Mouse (Mus musculus): Measurements from ENCODE around the gene Gm45062. TPM values are rescaled to one million over a fixed set of nuclear protein-coding genes. Genes with fewer than 3 reads are reported as not detected.

Gm45062 gene
- total and polyA plus RNA-seq, 2 experiments from 2014 or later: 2.5 to 8.1 TPM

DNA sequence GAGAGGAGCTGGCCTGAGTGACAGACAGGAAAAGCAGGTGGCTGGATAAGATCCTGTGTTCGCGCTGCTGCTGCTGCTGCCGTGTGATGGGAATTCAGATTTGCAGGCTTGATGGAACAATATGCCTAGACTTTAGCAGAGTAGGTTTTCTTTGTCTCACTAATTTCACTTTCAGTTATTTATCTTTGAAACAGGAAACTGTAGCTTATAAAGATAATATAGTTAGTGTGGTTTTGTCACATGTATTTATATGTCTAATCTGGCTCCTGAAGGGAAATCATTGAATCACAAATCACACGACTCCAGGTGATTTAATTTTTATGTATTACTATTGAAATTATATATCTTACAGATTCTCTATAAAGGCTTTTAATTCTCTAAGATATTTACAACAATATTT lies 24.0 kb downstream of the Gm45062 start:
- no peaks in the 10 kb centered on the region for H3K9me3 ChIP-seq (ENCODE audit: low read length)
- no peak overlapping the region for H3K4me2 ChIP-seq (ENCODE audit: low read depth, low read length, poor library complexity, severe bottlenecking)
- H3K27ac ChIP-seq (ENCODE audit: low read depth, low read length): no peak overlapping the region
- no peaks in the 10 kb centered on the region for H3K27me3 ChIP-seq (ENCODE audit: insufficient read depth, low read length)
- H3K9ac ChIP-seq (replicated peaks; ENCODE audit: low read length, poor library complexity, severe bottlenecking): no peak overlapping the region
- WGBS: 68% methylated on average over 4 of the region's 4 CpGs
- ATAC-seq (ENCODE audit: low FRiP score) (no peak), DNase-seq (ENCODE audit: low spot score) (no peak)
- H3K4me1 ChIP-seq (ENCODE audit: insufficient read depth, low read length): no peaks in the 10 kb centered on the region
- no peak overlapping the region for H3K4me3 ChIP-seq (ENCODE audit: low read depth, low read length)
- TF ChIP-seq CTCF (IDR thresholded peaks at IDR 0.05): no peak
- no peaks in the 10 kb centered on the region for H3K36me3 ChIP-seq (ENCODE audit: insufficient read depth, low read length)

DNA sequence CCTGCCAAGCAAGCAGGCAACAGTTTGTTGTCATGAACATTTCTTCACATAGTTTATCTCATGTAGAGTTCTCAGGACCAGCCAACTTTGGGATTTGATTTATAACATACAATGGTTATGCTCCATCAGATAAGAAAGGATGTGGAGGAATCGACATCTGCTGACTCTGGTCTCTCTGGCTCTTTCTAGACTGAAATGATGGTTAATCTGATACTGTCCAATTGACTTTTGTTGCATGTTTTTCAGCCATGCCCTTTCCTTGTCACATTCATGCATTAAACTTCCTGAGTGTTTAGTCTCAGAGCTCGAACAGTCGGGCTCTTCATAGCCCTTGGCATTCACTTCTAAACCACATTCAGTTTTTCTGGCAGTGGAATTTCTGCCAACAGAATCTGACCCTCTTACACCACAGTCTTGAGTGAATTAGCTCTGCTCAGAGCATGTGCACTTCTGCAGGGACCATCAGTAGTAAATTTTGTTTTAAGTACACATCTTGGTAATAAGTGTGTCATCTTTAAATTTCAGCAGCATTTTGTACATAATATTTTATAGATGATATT lies 26.2 kb downstream of the Gm45062 start:
- Histone ChIP-seq H3K4me1 (ENCODE audit: insufficient read depth, low read length) (no peaks in the 10 kb centered on the region), H3K27me3 (ENCODE audit: insufficient read depth, low read length) (no peaks in the 10 kb centered on the region), H3K9ac (replicated peaks; ENCODE audit: low read length, poor library complexity, severe bottlenecking) (no peak overlapping the region), H3K36me3 (ENCODE audit: insufficient read depth, low read length) (no peaks in the 10 kb centered on the region), H3K27ac (ENCODE audit: low read depth, low read length) (no peak overlapping the region), H3K4me3 (ENCODE audit: low read depth, low read length) (no peak overlapping the region), H3K4me2 (ENCODE audit: low read depth, low read length, poor library complexity, severe bottlenecking) (no peak overlapping the region), H3K9me3 (ENCODE audit: low read length) (no peaks in the 10 kb centered on the region)
- ATAC-seq (ENCODE audit: low FRiP score): no peak
- DNase-seq (ENCODE audit: low spot score): peak; percentile 16
- WGBS: 72% methylated on average over 3 of the region's 3 CpGs
- TF ChIP-seq CTCF (IDR thresholded peaks at IDR 0.05): no peak

DNA sequence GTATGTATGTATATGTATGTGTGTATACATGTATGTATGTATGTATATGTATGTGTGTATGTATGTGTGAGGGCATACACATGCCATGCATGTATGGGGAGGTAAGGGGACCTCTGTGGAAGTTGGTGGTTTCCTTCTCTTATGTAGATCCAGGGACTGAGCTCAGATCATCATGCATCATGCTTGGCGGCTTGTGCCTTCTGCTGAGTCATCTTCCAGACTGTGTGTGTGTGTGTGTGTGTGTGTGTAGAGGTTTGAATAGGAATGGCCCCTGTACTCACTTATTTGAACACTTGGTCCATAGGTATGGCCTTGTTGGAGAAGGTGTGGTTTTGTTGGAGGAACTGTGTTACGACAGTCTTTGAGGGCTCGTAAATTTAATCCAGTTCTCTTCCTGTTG lies 26.9 kb downstream of the Gm45062 start:
- Histone ChIP-seq H3K4me3 (ENCODE audit: low read depth, low read length) (no peak overlapping the region), H3K27me3 (ENCODE audit: insufficient read depth, low read length) (no peaks in the 10 kb centered on the region)

DNA sequence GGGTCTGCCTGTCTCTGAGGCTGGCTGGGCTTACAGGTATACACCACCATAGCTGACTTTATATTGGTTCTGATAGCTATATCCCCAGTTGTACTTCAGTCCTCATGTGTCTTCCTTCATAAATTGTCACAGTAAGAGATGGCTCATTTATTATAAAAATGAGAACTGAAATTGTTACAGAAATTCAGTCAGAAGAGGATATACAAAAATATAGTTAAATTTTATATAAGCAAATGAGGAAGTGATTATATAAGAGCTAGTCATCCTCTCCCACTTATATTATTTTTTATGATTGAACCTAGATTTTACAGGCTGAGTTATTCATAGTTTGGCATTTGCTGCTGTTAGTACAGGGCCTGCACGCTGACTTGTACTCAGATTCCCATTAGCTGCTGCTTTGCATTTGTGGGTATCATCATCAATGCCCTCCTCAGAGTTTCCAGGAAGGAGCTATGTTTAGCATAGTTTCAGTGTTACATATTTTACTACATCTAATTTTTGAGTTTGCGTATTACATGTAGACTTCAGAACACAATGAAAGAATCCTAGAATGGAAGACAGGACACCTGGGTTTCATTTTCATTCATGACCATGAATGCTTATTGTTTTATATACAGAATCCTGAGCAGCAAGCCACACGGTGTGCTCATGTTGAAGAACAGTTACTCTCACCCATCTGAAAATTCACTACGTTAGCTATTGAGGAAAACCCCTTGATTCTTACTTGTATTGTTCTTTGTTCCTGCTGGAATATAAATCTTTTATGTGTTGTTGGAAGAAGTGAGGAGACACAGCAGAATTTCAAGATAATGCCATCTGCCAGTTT lies 29.7 kb downstream of the Gm45062 start:
- Histone ChIP-seq H3K27me3 (ENCODE audit: insufficient read depth, low read length) (no peaks in the 10 kb centered on the region), H3K4me3 (ENCODE audit: low read depth, low read length) (no peak overlapping the region), H3K9me3 (ENCODE audit: low read length) (no peaks in the 10 kb centered on the region), H3K27ac (ENCODE audit: low read depth, low read length) (no peak overlapping the region), H3K9ac (replicated peaks; ENCODE audit: low read length, poor library complexity, severe bottlenecking) (no peak overlapping the region), H3K4me2 (ENCODE audit: low read depth, low read length, poor library complexity, severe bottlenecking) (no peak overlapping the region), H3K4me1 (ENCODE audit: insufficient read depth, low read length) (no peaks in the 10 kb centered on the region), H3K36me3 (ENCODE audit: insufficient read depth, low read length) (no peaks in the 10 kb centered on the region)
- 71% methylated on average over 4 of the region's 4 CpGs for WGBS
- ATAC-seq (ENCODE audit: low FRiP score) (no peak), DNase-seq (ENCODE audit: low spot score) (no peak)
- no peak for TF ChIP-seq CTCF (IDR thresholded peaks at IDR 0.05)

More for the DNA sequence above, 26.9 kb downstream of the Gm45062 start:
- no peak for DNase-seq (ENCODE audit: low spot score)
- TF ChIP-seq CTCF (IDR thresholded peaks at IDR 0.05): no peak
- no peak for ATAC-seq (ENCODE audit: low FRiP score)
- 96% methylated on average over 3 of the region's 3 CpGs for WGBS
- Histone ChIP-seq H3K4me2 (ENCODE audit: low read depth, low read length, poor library complexity, severe bottlenecking) (no peak overlapping the region), H3K36me3 (ENCODE audit: insufficient read depth, low read length) (no peaks in the 10 kb centered on the region), H3K9ac (replicated peaks; ENCODE audit: low read length, poor library complexity, severe bottlenecking) (no peak overlapping the region), H3K9me3 (ENCODE audit: low read length) (no peaks in the 10 kb centered on the region), H3K4me1 (ENCODE audit: insufficient read depth, low read length) (no peaks in the 10 kb centered on the region), H3K27ac (ENCODE audit: low read depth, low read length) (no peak overlapping the region)

DNA sequence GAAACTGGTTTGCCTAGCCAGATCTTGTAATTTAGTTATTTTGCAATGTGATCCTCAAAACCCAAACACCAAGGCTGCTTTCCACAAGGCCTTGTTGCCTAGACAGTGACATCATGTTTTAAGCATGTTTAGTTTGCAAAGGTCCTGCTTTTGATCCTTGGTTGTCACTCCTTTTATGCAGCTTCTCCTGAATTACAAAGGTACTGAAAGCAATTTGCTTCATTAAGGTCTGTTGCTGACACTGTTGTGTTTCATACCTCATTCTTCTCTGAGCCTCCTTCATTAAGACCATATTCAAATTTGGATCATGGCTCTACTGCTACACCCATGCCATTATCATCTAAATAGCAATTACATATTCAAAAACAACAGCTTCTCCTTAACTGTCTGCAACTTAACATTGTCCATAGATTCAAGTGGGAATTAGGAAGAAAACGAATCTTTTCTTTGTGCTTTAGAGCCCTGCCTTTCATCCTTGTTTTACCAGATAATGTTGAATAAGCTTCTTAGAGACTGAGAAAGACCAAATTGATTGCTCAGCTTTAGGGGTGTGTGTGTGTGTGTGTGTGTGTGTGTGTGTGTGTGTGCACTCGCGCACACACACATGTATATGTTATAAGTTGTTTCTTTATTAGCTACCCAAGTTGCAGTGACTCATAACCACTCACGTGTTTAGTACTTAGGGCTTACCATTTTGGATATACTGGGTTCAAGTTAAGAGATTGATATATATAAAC lies 35.0 kb downstream of the Gm45062 start:
- no peak for TF ChIP-seq CTCF (IDR thresholded peaks at IDR 0.05)
- H3K27ac ChIP-seq (ENCODE audit: low read depth, low read length): no peak overlapping the region
- H3K36me3 ChIP-seq (ENCODE audit: insufficient read depth, low read length): no peaks in the 10 kb centered on the region
- H3K9me3 ChIP-seq (ENCODE audit: low read length): no peaks in the 10 kb centered on the region
- DNase-seq (ENCODE audit: low spot score) (no peak), ATAC-seq (ENCODE audit: low FRiP score) (no peak)
- no peaks in the 10 kb centered on the region for H3K27me3 ChIP-seq (ENCODE audit: insufficient read depth, low read length)
- no peaks in the 10 kb centered on the region for H3K4me1 ChIP-seq (ENCODE audit: insufficient read depth, low read length)
- H3K4me2 ChIP-seq (ENCODE audit: low read depth, low read length, poor library complexity, severe bottlenecking): no peak overlapping the region
- no peak overlapping the region for H3K4me3 ChIP-seq (ENCODE audit: low read depth, low read length)
- H3K9ac ChIP-seq (replicated peaks; ENCODE audit: low read length, poor library complexity, severe bottlenecking): no peak overlapping the region
- 66% methylated on average over 4 of the region's 4 CpGs for WGBS

Data from midbrain, postnatal 0 days (tissue).